Mouse (Mus musculus) small intestine, adult 2 months (tissue): ENCODE results near the gene Podxl2.

Source experiments
- CTCF ChIP-seq: fragments of 200-500 bp; IDR thresholded peaks from 2 replicates; pipeline ENCODE4 v1.5.1; 2012; ENCODE audit warnings: low read depth, mild to moderate bottlenecking, control low read depth, inconsistent platforms, low read length, moderate library complexity, mixed read lengths; ENCODE audit not compliant: insufficient replicate concordance, insufficient read length; ENCODE audit errors: extremely low read depth
- POLR2A ChIP-seq: fragments of 200-500 bp; IDR thresholded peaks from 2 replicates; pipeline ENCODE4 v1.6.1; 2012; ENCODE audit warnings: low read depth, mild to moderate bottlenecking, control low read depth, inconsistent platforms, low read length, moderate library complexity

- no peak for TF ChIP-seq CTCF
- TF ChIP-seq POLR2A, result no peak
These were observed 27.3 kb downstream of the Podxl2 start for GRCm38 (mm10) chr6:88847571-88847970.
